Mouse (Mus musculus) effector memory CD4-positive, alpha-beta T cell, adult 5 months (primary cell): ENCODE measurements around the gene 1500015O10Rik. TPM values are rescaled to one million over a fixed set of nuclear protein-coding genes. Genes with fewer than 3 reads are reported as not detected.

Source experiments
- polyA plus RNA-seq: library from polyadenylated mRNA; unstranded; fragments of 100-300 nt; shearing (Covaris generic); gene quantifications from one replicate; pipeline ENCODE4 v1.2.1, GENCODE M21; 2017

Gene 1500015O10Rik
- polyA plus RNA-seq, result not detected

GRCm38 (mm10) chr1:43730491-43730924 is at the start of gene 1500015O10Rik:
TSS of gene 1500015O10Rik (plus strand) at chr1:43730602.

Other genes with a start within 250 kb of the 1500015O10Rik start
- gene Uxs1, start 97.2 kb downstream of the 1500015O10Rik start, polyA plus RNA-seq, result 10.4 TPM
- 201 TPM for gene Tpp2, start 203.0 kb downstream of the 1500015O10Rik start, polyA plus RNA-seq